Comparison of ENCODE assay signal across 12 mouse cellular contexts in the genomic region with DNA sequence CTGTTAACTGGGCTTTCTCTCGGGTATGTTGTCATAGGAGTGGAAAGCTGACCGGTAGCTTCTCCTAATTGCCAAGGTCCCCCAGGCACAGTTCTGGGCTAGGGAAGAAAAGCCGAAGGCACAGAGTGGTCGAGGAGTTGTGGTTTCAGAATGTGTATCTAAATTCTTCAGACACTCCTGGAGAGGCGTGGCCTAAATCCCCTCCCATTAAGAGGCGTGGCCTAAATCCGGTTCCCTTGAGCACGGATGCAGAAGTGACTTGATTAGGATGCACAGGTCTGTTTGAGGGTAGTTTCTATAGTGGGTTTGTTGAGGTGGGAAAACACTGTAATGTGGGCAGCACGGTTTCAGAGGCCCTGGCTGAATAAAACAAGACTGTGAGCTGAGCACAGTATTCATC.
DNase-seq lines count a peak whose midpoint lies in the region; ATAC-seq and TF ChIP-seq lines count a peak whose summit lies in the region.
"Had no signal": no experiment of that assay in that cellular context is flagged by ENCODE, and none has a peak within 500 bp of the region (broad histone marks: within the 10 kb centered on the region; RNA-seq: fewer than 3 reads in every experiment).

No protein-coding gene starts in this region.

- H3K36me3 ChIP-seq in E14TG2a.4 (ENCODE audit: insufficient read depth, low read length), result no peaks in the 10 kb centered on the region
- H3K36me3 ChIP-seq: heart, embryonic 13.5 days; hindbrain, embryonic 13.5 days; limb, embryonic 15.5 days; neural tube, embryonic 13.5 days had no signal

- no peak for ATAC-seq in activated CD4-positive, CD25-positive, alpha-beta regulatory T cell, adult 4 months

- DNase-seq in lung, postnatal 10 days, result peak; percentile 17
- DNase-seq in lung, postnatal 25 days (ENCODE audit: low spot score), result no peak
- peak; percentile 59 for DNase-seq in brain, adult 2 months (ENCODE audit: low read depth, low spot score)
- DNase-seq in urinary bladder, postnatal 10 days (ENCODE audit: low spot score), result no peak
- DNase-seq: kidney, adult 9 months had no signal

- no peak for TF ChIP-seq POLR2A in olfactory bulb, adult 2 months (IDR thresholded peaks at IDR 0.05; ENCODE audit: insufficient read depth, low read depth, low read length)

- 53% methylated on average over 9 of the region's 9 CpGs for WGBS in olfactory bulb, adult 2 months

- H3K9me3 ChIP-seq in E14TG2a.4 (ENCODE audit: low read length), result no peaks in the 10 kb centered on the region
- H3K9me3 ChIP-seq: heart, embryonic 13.5 days; hindbrain, embryonic 13.5 days; limb, embryonic 15.5 days; neural tube, embryonic 13.5 days had no signal

- peaks cover 27% of the 10 kb centered on the region for H3K4me1 ChIP-seq in E14TG2a.4 (replicated peaks; ENCODE audit: low read depth, low read length)
- peaks cover 36% of the 10 kb centered on the region for H3K4me1 ChIP-seq in olfactory bulb, adult 2 months (ENCODE audit: control insufficient read depth, insufficient read depth, low read length)
- H3K4me1 ChIP-seq: heart, embryonic 13.5 days; hindbrain, embryonic 13.5 days; limb, embryonic 15.5 days; neural tube, embryonic 13.5 days had no signal

- H3K27ac ChIP-seq in olfactory bulb, adult 2 months (ENCODE audit: insufficient read depth, low read depth, low read length), result peak overlapping the region; percentile 57
- H3K27ac ChIP-seq: heart, embryonic 13.5 days; hindbrain, embryonic 13.5 days; limb, embryonic 15.5 days; neural tube, embryonic 13.5 days had no signal

- H3K4me3 ChIP-seq in E14TG2a.4 (replicated peaks; ENCODE audit: low read length), result peak overlapping the region; percentile 59
- H3K4me3 ChIP-seq in olfactory bulb, adult 2 months (ENCODE audit: insufficient read depth, low read depth, low read length), result no peak overlapping the region
- H3K4me3 ChIP-seq: heart, embryonic 13.5 days; hindbrain, embryonic 13.5 days; limb, embryonic 15.5 days; neural tube, embryonic 13.5 days had no signal

- peaks cover 15% of the 10 kb centered on the region for H3K27me3 ChIP-seq in E14TG2a.4 (ENCODE audit: insufficient read depth, low read length)
- H3K27me3 ChIP-seq: hindbrain, embryonic 13.5 days; limb, embryonic 15.5 days; neural tube, embryonic 13.5 days had no signal

- no peak for TF ChIP-seq CTCF in E14TG2a.4 (conservative IDR thresholded peaks at IDR 0.05; ENCODE audit: low read length)
- TF ChIP-seq CTCF in olfactory bulb, adult 2 months (IDR thresholded peaks at IDR 0.05; ENCODE audit: insufficient read depth, low read depth, low read length), result no peak

Comparison
In these comparisons a context has a peak if more than half of its experiments do, and no peak if none do; other contexts are left out.
1. DNase-seq: peak in lung, postnatal 10 days (single experiment) and brain, adult 2 months (single experiment); none in lung, postnatal 25 days (single experiment) and urinary bladder, postnatal 10 days (single experiment).